Mouse (Mus musculus) gastrocnemius, postnatal 10 days (tissue): ENCODE results near the gene Rph3a. TPM values are rescaled to one million over a fixed set of nuclear protein-coding genes. Genes with fewer than 3 reads are reported as not detected.

Experiments used
- DNase-seq: peaks from one replicate; pipeline ENCODE4 v3.0.0; 2021; ENCODE audit warnings: mixed read lengths
- long read RNA-seq, 2 experiments: library from polyadenylated mRNA; stranded (forward); transcript quantifications; one replicate each; pipeline ENCODE4 v2.0.0; 2021
- total RNA-seq, 2 experiments: library from RNA; stranded (reverse); gene quantifications; 2 replicates each; pipeline ENCODE4 v1.2.3; 2021

The Rph3a gene
- under 1 TPM; 0.35 to 0.47 TPM for total RNA-seq
- long read RNA-seq, experiment 1, result 0 reads
- long read RNA-seq, experiment 2, result 0 reads

DNA sequence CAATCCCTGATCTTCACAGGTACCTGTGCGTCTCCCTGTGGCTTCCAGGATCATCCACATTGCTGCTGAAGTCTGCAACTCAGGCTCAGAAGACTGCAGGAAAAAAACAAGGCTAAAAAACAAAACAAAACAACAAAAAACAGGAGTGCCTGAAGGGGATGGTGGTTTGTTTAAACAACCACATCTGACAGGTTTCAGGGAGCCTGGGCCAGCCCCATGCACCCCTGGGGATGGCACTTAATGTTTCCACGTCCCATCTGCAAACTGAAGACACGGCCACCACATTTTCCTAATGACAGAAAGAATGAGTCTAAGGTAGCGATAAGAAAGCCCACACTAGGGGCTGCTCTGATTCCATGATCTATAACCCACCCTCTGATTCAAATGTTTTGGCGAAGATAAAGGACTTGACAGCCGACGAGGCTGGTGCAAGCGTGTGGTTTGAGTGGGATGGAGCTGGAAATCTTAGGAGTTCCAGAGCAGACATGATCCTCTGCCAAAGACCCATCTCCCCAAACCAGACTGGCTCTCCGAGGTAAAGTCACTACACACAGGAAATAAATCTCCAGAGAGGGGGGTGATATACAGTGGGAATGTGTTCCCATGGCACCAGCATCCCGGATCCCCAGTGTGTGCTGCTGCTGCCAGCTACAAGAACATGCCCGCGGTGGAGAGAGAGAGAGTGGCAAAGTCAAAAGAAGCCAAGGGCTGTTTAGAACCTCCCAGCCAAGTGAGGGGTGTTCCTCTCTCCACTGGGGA lies at the start of gene Rph3a:
Gene Rph3a, minus strand, starts transcription at position 282 of the 759 bp plus-strand sequence.
- DNase-seq, result no peak

DNA sequence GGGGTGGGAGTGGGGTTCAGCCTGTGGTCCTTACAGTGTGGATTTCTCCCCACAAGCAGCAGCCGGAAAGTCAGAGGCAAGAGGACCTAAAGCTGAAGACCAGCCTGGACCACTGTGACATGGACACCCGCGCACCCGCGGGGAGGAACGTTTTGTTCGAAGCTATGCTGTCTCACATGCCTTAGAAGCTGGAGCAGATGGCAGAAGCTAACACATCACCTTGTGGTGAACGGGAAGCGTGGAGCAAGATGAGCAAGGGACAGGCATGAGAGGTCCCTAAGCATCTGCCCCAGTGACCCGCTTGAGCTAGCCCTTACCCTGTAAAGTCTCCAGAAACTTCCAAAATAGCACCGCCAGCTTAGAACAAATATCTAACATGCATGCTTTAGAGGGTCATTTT lies 48.4 kb upstream of the Rph3a start:
- no peak for DNase-seq

DNA sequence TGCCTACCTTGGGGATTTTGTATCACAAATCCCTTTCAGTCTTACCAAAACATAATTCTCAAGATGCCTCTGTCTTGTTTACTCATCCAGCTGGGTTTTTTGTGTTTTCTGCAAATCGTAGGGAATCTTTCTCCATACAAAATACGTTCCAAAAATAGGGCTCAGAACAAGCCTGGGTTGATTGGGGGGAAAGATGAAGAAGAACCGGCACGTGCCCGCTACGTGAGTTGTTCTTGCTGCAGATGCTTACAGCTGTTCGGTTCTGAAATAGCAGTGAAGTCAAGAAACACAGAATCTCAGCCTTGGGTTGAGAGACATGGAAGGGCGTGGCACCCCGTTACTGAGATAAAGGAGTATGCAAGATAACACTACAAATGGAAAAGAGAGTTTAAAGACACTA lies 44.0 kb upstream of the Rph3a start:
- DNase-seq, result no peak

DNA sequence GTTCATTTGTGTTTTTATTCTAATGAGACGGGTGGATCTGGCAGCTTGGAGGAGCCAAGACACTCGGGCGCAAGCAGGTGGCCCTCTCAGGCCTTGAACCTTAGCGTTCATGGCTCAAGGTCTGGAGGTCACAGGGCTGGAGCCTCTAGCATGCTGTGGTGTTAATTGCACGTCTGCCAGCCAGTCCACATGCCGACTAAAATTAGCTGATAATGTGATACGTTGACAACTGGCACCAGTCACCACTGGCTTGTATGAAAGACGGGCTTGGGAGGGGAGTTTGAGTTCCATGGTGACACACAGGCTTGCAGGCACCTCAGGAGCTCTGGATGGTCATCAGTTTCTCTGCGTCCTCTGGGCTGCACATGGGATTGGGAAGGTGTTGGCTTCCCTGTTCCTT lies 31.9 kb upstream of the Rph3a start:
- DNase-seq, result no peak

DNA sequence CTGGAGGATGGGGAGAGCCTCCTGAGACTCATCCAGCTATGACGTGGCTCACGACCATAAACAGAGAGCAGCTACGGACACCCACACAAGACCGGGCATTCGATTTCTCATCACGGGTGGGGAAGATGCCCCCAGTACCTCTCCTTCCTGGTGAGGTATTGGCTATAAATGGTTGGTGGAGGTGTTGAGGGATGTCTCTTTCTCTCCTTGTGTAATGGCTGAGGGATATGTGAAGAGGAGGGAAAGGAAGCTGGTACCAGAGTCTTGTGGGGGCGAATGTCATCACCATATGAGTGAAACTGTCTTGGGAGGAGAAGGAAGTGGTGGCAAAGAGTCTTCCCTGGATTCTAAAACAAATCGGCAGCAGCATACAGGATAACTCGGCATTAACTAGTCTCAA lies 29.6 kb upstream of the Rph3a start:
- no peak for DNase-seq

DNA sequence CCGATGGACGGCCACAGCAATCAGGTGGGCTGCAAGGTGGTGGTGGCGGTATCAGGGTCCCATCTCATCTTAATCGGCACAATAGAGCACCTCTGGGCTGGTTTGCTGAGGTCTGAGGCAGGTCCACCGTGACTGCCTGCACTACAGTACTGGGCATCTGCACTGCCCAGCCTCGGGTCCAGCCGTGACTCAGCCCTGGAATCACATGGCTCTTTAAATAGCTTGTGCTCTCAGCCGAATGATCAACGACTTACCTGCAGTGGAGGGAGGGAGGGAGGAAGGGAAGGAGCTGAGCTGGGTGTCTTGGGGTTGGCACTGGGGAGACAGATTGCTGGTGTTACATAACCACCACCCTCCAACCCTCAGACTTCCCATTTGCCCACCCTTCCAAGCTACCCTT lies 20.3 kb upstream of the Rph3a start:
- DNase-seq, result no peak

DNA sequence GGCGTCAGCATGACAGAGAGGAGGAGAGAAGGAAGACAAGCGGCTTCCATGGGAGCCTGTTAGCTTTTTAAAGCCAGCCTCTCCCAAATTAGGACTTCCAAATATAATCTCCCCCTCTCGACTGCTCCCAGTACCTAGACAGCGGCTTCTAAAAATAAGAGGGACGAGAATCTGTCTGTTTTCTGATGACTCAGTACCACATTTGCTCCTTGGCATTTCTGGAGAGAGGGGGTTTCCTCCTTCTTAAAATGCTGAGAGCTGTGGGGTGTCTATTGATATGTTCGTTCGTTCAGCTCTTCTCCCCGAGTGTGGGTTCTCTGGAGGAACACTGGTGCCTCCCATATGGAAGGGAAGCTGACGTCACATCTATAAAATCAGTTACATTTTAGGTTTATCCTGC lies 9.6 kb upstream of the Rph3a start:
- DNase-seq, result no peak

DNA sequence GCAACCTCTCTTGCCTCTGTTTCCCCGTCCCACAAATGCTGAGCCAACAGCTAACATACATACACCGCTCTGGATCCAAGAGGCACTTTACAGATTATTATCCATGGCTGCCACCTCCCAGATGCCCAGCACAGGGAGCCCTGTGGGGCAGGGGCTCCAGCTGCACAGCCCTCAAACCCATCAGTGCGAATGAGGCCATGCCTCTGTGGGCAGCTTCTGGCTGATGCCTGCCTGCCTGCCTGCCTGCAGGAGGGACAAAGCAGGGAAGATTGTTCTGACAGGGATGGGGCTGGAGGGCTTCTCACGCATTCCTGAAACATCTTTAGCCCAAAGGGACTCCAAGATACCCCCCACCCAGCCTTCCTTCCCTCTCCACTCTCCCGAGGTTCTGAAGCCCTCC lies 7.8 kb upstream of the Rph3a start:
- DNase-seq, result no peak

DNA sequence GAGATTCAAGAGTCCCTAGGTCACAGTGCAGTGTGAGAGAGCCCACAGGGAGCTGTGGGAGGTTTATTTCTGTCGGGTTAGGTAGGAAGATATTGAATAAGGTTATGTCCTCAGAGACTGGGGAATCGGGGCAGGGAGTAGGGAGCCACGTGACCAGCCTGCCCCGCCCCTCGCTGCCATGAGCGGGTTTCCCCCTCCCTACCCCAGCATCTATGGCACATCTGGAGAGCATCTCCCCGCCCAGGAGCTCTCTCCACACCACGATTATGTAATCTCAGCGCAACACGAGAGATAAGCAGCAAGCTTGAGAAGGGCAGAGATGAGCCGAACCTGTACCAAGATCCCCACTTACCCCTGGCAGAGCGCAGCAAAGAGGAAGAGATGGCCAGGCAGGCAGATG lies 6.5 kb upstream of the Rph3a start:
- no peak for DNase-seq

DNA sequence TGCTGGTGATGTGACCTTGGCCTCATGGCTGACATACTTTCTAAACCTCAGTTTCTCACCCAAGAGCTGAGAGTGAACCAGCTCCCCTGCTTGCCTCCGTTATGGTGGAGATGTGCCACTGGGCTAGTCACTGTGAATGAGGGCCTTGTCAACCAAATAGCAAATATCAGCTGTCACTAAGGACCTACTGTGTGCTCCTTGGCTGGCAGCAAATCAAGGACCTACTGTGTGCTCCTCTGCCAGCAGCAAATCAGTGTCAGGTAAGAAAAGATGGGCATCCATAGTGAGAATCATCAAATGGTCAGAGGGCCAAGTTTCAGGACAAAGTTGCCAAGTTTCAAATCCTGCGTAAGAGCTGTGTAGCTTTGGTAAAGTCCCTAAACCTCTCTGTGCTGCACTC lies 4.6 kb upstream of the Rph3a start:
- DNase-seq, result no peak

DNA sequence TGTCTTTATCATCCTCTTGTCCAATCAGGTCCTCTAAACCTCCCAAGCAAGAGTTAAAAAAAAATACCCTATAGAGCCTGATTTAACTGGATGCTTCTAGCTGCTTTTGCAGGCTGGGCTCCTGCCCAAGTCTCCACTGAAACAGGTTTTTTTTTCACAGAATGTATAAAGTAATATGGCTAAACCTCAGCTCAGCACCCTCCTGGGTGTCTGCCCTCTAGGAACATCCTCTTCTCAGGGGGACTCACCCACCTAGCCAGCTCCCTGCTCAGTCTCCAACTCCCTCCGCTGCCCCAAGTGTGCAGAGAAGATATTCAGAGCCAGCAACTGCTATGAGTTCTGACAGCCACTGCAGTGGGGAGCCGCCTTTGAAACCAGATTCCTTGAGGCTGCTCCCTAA lies 2.1 kb upstream of the Rph3a start:
- DNase-seq, result no peak

DNA sequence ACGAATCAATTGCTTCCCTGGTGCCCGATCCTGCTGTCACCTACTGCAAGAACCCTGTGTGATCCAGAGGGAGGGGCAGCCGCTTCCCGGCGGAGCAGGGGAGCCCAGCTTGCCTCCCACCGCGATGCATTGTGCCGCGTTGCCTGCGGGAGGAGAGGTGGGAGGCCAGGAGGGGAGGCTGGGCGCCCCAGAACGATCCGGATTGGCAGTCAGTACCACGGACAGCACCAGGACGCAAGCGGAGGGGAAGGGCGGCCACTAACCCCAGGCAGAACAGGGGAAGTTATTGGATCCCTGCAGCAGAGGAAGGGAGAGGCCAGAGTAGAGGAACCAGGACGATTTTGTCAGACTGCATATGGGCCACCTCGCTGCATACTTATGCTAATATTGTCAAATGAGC lies 486 bp downstream of the Rph3a start:
- peak; percentile 63 for DNase-seq

DNA sequence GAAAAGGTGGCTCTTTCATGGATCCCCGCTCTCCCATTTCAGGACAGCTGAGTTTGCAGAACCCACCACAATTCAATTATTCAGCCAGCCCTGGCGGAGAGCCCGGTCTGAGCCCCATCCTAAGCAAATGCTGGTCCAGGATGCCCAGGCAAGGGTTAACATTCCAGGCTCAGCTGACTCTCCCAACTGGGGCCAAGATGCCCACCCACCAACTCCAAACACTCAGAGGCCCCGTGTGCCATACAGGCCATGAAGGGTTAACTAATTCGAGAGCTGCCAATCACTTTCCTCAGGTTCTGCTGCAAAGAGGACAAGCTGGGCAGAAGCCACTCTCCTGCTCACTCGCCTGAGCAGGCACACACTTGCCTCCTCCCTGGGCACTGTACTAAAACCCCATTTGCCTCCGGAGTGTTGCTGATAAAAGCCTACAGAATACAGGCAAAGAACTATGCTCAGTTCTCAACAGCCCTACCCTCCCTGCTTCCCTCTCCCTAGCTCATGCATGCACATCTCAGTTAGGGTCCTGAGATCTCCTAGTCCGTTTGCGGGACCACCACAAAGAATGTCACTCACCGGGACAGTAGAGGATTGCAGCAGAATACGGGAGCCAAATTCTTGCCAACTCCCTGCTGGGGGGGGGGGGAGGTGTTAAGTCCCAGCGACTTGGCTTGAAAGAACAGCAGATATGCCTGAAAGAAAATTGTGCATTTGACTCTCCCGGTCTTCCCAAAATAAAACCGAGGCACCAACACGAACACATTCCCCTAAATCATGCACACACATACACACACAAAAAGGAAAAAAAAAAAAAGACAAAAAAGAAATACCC lies 1.3 kb downstream of the Rph3a start:
- no peak for DNase-seq

DNA sequence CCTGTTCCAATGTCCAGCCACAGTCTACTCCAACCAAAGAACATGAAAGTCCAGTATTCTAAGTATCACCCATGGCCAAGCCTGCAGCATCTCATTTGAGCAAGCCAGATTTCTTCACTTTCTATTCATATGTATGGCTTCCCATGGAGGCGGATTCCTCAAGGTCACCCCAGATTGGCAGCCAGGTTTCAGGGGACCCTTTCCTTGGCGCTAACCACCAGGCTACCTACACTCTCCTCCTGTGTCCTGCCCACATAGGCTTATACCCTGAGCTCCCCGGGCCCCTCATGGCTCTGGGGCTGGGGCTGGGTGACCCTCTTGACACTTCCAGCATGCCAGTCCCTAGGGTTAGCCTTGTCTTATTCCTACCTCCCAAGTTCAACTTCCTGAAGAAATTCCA lies 2.3 kb downstream of the Rph3a start:
- no peak for DNase-seq

DNA sequence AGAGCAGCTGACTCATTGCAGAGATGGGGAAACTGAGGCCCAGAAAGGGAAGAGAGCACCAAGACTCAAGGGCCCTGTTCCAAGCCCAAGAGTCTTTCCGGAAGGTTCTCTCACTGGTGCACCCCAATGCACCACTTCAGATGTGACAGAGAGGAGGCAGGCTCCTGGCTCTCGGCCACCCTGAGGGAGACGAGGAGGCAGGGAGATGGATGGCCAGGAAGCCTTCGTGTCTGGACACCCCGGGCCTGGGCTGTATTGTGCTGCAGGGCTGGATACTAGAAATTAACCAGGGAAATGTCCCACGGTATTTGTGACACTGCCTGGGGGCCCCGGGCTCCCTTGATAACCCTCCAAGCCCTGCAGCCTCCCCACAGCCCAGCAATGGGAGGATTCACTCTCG lies 2.8 kb downstream of the Rph3a start:
- no peak for DNase-seq

DNA sequence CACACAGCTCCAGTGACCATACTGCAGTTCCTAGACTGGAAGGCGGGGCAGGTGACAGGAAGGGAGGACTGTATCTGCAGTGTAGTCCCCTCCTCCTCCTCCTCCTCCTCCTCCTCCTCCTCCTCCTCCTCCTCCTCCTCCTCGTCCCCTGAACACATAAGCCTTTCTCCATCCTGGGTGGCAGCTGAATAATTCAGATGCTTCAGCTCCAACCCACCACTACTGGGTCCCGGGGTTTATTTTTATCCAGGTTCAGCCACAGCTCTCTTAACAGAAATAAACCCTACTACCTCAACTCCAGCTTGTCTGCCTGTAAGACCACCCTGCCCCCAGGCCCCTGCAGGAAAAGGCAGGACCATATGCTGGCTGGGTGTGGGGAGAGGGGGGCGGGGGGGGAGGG lies 3.7 kb downstream of the Rph3a start:
- no peak for DNase-seq

DNA sequence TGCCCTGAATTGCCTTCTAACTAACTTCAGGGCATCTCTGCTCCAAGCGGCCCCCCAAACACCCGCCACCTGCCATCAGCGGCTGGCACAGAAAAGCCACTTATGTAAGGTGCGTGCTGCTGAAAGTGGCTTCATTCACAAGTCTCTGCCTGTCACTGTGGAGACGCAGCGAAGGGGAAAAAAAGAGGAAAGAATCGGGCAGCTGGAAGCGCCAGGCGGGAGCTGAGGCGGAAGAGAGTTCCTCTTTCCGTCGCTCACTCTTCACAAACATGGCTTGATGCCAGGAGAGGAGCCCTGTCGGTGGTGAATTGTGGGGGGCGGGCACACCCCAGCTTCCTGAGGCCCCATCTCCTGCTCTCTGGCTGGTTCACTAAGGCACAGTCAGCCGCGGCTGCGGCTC lies 6.1 kb downstream of the Rph3a start:
- DNase-seq, result no peak

DNA sequence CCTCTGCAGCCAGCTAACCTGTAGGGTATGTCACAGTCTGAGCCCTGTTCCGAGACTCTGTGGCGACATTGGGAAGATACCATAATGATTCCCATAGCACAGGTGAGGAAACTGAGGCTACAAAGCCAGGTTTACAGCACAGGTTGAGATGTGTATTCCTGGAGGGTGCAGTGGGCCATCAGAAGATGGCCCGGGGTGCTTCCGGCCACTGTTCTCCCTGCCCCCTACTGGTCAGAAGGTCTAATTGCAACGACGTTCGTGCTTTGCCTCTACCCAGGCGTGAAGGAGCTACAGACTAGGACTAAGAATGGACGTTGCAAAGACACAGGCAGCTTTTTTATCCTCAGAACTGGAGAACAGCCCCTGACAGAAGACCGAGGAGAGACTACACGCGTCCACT lies 10.3 kb downstream of the Rph3a start:
- no peak for DNase-seq

DNA sequence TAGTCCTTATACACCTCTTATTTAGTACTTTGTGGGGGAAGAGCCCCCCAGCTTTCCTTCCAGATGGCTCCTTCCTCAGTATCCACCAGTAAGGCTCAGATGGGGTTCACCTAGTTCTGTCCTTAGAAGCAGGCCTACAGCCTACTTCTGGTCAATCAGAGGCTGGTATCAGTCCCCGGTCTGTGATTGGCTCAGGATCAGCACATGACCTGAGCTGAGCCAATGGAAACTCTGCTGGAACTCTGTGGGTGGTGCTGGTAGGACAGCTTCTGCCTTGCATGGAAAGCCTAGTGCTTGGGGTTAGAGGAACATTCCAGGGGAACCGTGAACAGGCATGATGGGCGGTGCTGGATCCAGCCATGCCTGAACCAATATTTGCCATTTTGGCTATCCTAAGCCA lies 21.5 kb downstream of the Rph3a start:
- no peak for DNase-seq

DNA sequence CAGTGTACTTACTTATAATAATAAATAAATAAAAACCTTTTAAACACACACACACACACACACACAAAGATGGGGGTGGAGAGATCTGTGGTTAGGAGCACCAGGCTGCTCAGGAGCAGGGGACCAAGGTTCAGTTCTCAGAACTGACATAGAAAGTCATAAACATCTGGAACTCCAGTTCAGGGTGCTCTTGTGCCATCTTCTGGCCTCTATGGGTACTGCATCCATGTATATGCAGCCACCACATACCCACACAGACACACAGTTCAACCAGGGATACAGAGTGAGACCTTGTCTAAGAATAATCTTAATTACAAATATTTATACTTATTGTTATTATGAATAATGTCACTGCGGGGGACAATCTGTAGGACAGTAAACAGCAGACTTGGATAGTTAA lies 26.9 kb downstream of the Rph3a start:
- DNase-seq, result no peak

DNA sequence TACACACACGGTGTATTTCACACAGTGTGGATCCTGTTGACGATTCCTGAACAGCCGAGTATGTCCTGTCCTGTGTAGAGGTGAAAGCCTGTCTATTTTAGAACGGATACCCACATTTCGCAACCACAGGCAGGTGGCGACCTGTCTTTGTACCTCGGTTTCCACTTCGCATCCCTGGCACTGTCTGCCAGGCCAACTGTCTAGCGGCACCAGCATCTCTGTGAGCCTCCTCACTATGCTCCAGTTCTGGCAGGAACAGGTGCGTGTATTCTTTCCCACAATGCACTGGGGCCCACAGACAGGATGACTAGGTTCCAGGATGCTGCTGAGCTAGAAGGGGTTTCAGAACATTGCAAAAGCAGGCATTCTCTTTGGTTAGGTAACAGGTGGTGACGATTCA lies 28.7 kb downstream of the Rph3a start:
- no peak for DNase-seq

DNA sequence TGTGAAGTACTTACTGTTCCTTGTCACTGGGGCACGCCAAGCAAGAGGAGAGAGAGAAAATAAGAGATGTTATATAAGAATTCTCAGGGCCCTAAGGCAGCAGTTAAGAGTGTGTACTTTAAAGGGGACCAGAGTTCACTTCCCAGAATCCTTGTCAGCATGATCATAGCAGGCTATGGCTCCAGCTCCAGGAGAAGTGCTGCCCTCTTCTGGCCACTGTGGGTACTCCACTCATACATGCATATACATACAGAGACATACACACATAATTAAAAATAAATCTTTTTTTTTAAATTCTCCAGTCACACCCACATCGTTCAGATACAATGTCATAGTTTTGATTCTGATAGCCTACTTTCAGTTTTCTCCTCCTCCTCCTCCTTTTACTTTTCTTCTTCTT lies 29.8 kb downstream of the Rph3a start:
- DNase-seq, result no peak

DNA sequence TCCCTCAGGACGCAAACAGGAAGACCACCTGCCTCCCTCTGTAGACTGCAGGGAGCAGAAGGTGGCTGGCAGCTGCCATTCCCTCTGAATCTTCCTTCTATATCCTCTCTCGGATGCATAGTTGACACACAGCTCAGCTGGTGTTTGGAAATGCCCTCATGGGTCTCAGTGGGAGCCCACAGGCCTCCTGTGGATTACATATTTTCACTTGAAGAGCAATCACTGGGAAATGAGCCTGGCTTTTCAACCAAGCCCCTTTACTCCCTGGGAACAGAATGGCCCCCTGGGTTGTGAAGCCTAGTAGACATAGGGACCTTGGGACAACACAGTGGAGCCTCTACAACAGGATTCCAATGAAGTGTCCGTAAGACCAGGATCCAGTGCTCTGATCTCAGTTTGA lies 33.8 kb downstream of the Rph3a start:
- no peak for DNase-seq

DNA sequence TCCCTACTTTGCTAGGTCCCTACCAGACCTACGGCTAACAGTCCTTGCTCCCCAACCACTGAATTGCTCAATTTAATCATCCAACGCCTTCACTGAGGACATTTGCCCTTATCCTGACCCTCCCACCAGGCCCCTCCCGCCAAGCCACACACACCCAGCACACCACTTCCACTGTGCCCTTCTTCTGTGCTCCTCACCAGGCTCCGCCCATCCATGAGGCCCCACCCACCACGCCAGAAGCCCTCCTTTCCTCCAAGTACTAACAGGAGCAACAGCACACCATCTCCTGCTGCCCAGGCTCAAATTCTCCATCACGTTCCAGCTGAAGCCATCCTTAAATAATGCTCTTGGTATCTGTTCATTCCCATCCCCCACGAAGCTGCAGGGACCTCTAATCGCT lies 35.4 kb downstream of the Rph3a start:
- DNase-seq, result no peak
